Mouse (Mus musculus) left cerebral cortex, adult 18-20 months (tissue): ENCODE data around the gene Ccdc28b. TPM values are rescaled to one million over a fixed set of nuclear protein-coding genes. Genes with fewer than 3 reads are reported as not detected.
A peak's percentile ranks its signal among the peaks of the same experiment; 100 is the strongest.

Experiments used
- DNase-seq, 2 experiments: peaks; one replicate each; pipeline ENCODE4 v3.0.0; 2021 to 2022; ENCODE audit warnings: low spot score in 2 of 2, mixed read lengths in 1 of 2
- total RNA-seq, 2 experiments: library from RNA; stranded (reverse); gene quantifications; 2 replicates each; pipeline ENCODE4 v1.2.3; 2021

Ccdc28b gene
- total RNA-seq, 2 experiments from 2014 or later, result 45.9 to 53.5 TPM

DNA sequence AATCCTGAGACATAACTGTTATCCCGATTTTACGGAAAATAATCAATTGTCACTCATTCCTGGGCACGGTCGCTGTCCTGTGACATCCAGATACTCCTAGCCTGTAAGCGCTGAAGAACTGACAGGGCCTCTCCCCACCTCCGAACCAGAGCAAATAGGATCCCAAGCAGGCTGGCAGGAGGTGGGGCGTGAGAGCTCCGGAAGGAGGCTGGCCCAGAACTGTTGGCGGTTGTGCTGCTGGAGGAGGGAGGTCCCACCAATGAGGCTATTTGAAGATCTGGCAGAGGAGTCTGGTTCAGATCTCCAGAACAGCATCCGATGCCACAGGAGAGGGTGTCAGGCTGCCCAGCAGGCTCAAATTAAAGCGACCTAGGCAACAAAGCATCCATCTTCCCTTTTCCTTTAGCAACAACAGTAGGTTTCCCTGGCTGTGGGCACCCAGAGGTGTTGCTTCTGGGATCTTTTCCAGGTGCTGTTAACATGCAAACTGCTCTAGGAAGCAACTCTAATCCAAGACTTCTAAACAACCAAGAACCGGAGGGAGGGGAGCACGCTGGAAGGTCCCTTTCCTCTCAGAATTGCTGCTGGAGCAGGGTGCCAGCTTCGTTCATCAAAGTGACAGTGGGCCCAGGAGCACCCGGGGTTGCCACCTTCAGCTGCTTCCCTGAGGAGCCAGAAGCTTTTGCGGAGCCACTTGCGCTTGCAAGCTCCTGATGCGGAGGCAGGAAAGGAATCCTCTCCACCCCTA, 708 bp upstream of the Ccdc28b start:
- peak; percentile 79 to 89 for DNase-seq

- DNase-seq, result no peak
These were observed 778 bp downstream of the Ccdc28b start for GRCm38 (mm10) chr4:129622803-129623535.

DNA sequence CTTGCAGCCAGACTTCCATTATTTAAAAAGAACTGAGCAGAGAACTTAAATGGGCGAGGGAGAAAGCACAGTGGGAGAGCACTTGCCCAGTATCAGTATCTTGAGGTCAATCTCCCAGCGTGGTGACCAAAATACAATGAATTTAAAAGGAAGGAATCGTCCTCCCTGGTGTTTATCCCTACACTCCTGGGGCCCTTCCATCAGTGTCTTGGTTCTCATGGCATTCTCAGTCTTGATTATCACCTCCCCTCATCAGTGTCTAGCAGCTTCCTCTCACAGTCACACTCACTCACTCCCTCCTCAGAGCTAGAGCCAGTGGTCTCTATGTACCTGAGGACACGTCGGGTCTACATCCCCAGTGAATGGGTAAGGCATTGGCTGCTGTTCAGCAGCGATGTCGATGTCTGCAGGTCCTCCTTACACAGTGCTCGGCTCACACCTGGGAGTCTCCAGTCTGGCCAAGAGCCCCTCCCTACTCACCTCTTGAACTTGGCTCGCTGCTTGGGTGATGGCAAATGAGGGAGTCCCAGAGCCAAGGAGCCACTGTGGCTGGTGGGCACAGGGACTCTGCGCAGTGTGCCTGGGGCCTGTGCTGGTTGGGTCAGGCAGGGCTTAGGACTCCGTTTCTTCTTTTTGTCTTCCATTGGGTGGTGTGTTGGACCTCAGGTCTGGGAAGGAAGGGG, 1.5 kb downstream of the Ccdc28b start:
- DNase-seq, result no peak

GRCm38 (mm10) chr4:129621283-129621841, 2.4 kb downstream of the Ccdc28b start:
- no peak for DNase-seq

DNA sequence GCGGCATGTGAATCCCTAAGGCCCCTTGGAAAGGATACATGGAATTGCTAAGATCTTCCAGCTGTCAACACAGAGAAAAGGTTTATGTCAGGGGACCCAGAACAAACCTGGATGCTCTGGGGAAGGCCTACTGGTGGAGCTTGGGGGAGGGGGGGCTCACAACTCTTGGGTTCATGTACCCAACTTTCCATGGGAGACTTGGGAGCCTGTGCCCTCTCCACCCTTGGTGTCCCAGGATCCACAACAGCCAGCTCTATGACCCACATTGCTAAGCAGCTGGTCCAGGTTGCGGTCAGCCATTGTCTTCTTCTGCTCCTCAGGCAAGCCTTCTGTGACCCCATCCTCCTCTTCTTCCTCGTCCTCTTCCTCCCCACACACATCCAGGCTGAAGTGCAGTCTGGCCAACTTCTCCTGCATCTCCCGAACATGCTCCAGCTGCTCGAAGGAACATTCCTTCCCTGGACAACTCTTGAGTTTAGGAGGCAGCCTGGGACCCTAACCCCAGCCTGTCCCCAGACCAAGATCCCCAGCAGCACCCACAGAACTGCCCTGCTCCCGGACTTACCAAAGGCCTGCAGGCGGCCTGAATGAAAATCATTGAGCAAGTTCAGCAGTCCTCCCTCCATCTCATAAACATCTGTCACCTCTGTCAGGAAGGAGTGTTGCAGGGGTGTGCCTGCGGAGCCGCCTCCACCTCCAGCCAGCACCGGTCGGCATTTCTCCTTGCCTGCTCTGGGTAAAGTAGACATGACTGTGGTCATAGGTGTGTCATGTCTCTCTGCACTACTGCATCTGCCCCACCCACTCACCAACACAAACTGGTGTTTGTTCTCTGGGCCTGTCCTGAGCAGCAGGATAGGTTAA, 3.1 kb downstream of the Ccdc28b start:
- no peak for DNase-seq

DNA sequence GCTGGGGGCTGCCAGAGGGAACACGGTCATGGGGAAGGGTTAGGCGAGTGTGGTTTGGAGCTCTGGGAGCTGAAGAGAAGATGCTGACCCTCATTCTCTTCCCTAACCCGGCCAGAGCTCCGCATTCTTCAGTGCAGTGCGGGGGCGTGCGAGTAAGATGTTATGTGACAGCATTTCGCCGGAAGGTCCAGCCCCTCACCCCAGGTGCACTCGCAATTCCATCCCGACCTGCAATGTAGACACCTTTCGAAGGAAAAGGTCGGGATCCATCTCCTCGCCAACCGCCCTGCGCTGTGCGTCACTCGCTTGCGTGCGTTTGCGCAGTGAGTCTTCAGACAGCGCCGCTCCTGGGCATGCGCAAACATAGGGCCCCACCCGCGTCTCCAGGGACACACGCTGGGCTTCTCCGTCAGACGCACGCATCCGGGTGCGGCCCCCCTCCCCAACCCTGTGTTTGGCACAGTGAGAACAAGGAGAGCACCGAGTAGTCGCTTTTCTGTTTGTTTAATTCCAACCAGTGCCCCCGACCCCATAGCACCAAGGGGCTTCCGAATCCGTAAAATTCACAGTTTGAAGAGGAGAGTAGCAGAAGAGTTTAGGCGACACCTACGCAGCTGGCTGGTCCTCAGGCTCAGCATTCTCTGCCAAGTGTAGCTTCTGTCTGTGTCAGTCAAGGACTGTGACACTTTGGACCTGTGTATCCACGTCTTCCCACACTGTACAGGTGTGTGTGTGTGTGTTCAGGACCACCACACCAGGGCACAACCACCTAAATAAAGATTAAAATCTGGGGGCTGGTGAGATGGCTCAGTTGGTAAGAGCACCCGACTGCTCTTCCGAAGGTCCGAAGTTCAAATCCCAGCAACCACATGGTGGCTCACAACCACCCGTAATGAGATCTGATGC, 4.7 kb downstream of the Ccdc28b start, which contains the start of gene Iqcc:
Gene Iqcc, minus strand, starts transcription at position 314 of the 906 bp plus-strand sequence.
- peak; percentile 96 to 97 for DNase-seq

- DNase-seq, result no peak
These were observed 5.7 kb downstream of the Ccdc28b start for GRCm38 (mm10) chr4:129618031-129618430.

- DNase-seq, result no peak
These were observed 6.6 kb downstream of the Ccdc28b start for GRCm38 (mm10) chr4:129617121-129617641.

DNA sequence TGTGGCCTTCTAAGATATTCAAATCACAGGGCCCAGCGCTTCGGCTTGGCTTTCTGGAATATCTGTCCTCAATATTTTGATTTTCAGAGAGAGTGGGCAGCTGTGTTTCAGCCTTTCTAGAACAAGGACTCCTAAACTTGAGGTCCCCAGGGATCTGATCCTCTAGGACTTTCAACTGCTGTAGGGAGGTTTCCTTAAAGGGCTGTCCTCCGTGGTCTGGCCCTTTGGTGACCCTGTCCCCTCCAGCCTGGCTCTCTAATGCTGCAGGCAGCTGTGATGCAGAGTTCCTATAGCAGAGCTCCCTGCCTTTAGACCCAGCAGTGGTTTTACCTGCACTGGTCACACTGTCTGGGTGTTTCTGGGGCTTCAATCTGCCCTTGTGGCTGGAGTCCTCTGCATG, 7.1 kb downstream of the Ccdc28b start:
- DNase-seq, result no peak

- no peak for DNase-seq
These were observed 7.9 kb downstream of the Ccdc28b start for GRCm38 (mm10) chr4:129615801-129616290.

DNA sequence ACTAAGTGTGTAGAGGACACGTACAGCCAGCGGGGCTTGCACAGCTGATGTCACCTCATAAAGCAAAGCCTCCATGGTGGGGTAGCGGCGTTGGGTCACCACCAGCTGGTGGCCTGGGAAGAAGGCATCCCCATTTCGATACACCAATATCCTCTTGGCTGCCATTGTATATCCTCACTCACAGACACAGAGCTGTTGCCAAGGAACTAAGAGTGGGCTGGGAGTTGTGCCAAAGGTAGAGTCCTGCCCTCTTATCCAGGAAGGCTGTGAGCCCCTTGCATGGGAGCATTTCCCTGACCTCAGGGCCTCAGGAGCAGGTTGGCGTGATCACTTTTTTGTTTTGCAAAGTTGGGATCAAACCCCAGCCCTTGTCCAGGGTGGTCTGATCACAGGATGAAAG, 9.7 kb downstream of the Ccdc28b start, which contains the start of gene Dcdc2b:
Gene Dcdc2b, minus strand, starts transcription at position 165 of the 400 bp plus-strand sequence.
- no peak for DNase-seq

- no peak for DNase-seq
These were observed 13.3 kb downstream of the Ccdc28b start for GRCm38 (mm10) chr4:129610472-129610871.

DNA sequence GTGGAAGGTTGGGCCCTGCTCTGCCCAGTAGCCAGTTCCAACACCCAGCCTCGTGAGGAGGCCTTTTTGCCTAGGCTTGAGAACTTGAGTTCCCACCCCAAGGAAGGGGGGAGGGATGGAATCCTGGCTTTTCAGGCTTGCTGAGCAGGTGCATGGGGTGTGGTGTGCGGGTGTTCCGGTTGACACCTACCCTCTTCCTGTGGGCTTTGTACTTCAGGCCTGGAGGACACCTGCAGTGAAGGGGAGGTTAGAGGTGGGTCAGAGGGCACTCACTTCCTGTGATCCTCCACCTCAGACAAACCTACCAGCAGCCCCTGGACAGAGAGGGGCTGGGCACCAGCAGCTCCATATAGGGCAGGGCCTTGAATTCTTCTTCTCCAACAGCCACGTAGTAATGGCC, 13.7 kb downstream of the Ccdc28b start:
- DNase-seq, result no peak

- no peak for DNase-seq
These were observed 14.6 kb downstream of the Ccdc28b start for GRCm38 (mm10) chr4:129609139-129609631.

GRCm38 (mm10) chr4:129608426-129609025, 15.2 kb downstream of the Ccdc28b start:
- peak; percentile 83 to 85 for DNase-seq

DNA sequence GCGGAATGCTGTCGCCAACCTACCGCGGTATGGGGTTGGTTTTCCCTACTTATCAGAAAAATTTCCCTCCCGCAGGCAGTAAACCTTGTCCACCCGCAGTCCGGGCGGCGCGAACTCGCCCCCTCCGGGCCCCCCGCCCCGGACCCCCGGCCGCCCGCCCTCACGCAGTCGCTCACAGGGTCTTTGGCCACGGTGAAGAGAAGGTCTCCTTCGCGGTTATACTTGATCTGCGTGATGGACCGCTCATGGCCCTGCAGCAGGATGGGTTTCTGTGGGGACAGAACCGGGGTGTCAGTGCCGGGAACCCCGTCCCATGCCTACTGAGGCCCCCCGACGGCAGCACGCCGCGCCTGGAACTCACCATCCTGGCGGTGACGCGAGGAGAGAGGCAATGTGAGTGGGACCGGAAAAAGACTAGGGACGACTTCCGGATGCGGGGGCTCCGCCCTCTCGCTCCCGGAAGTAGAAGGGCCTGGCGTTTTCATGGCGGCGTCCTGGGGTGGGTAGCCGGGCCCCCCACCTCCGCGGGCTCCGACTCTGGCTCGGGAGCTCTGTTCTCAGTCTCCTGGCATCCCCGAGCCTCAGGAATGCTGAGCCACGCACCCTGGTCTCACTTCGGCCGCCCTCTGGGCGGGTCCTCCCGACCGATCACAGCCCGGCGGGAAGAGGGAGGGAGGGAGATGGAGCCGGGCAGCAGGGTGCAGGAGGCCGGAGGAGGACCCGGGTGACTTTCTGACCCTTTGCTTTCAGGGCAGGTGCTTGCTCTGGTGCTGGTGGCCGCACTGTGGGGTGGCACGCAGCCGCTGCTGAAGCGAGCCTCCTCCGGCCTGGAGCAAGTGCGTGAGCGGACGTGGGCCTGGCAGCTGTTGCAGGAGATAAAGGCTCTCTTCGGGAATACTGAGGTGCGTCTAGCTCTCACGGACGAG, 23.3 kb downstream of the Ccdc28b start, which contains the start of the genes Eif3i and Tmem234:
Gene Eif3i, minus strand, starts transcription at position 416 of the 926 bp plus-strand sequence.
Gene Tmem234, plus strand, starts transcription at position 436 of the 926 bp plus-strand sequence.
- peak; percentile 79 to 88 for DNase-seq

GRCm38 (mm10) chr4:129588865-129589264, 34.9 kb downstream of the Ccdc28b start:
- DNase-seq, result no peak
